Mouse (Mus musculus) heart, postnatal 10 days (tissue): Measurements from ENCODE around the gene H1f0. TPM values are rescaled to one million over a fixed set of nuclear protein-coding genes. Genes with fewer than 3 reads are reported as not detected.
"Not testable (repeated sequence)": the region's sequence is repeated elsewhere in the genome, so short reads cannot be mapped to it uniquely, and the experiment has no call there.

Source experiments
- DNase-seq, 2 experiments: peaks; one replicate each; pipeline ENCODE4 v3.0.0; 2021
- intact Hi-C: fragments of 180-260 bp; cut with DNase I; formaldehyde crosslinking; loops from one replicate; pipeline ENCODE4 v1.15.1; 2025
- total RNA-seq, 2 experiments: library from RNA; stranded (reverse); gene quantifications; 2 replicates each; pipeline ENCODE4 v1.2.3; 2021

Gene H1f0
- total RNA-seq, 2 experiments from 2014 or later = 208 to 227 TPM

- DNase-seq = peak; percentile 35 to 41
- intact Hi-C loops = no loop called here
Observed at GRCm38 (mm10) chr15:79002036-79002435, 26.2 kb upstream of the H1f0 start.

GRCm38 (mm10) chr15:79003079-79003478 lies 25.2 kb upstream of the H1f0 start:
- DNase-seq = no peak
- intact Hi-C loops = no loop called here

DNA sequence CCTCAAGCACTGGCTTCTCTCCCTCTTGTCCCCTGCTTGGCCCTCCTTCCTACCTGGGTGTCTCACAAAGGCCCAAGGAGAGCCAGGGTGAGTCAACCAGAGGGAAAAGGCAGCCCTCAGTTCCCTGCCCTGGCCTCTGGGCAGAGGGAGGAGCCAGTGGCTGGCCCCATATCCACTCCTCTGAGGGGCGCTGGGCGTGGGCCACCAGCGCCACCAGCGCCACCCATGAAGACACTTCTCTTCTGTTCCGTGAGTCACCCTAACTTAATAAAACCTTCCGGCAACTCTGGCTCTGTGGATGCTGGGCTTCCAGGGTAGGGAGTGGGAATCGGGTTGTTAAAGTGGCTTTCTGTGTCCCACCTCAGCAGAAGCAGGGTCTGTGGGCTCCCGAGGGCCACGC lies 22.7 kb upstream of the H1f0 start:
- DNase-seq = no peak
- intact Hi-C loops = no loop called here

GRCm38 (mm10) chr15:79006638-79007037 lies 21.6 kb upstream of the H1f0 start:
- intact Hi-C loops = no loop called here

DNA sequence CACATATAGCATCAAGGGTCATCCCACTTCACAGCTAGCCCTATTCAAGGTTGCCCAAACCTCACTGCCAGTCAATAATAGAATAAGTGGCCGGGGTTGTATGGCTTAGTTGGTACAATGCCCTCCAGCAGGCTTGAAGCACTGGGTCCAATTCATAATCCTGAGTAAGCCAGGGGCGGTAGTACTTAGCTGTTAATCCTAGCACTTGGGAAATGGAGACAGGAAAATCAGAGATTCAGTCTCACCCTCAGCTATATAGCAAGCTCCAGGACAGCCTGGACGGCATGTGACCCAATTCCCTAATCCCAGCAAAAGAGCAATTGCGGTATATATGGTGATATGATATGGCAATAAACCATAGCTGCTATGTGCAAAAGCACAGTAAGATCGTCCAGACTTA lies 21.2 kb upstream of the H1f0 start:
- DNase-seq = no peak
- intact Hi-C loops = no loop called here

More at GRCm38 (mm10) chr15:79006638-79007037, 21.6 kb upstream of the H1f0 start:
- no peak for DNase-seq

DNA sequence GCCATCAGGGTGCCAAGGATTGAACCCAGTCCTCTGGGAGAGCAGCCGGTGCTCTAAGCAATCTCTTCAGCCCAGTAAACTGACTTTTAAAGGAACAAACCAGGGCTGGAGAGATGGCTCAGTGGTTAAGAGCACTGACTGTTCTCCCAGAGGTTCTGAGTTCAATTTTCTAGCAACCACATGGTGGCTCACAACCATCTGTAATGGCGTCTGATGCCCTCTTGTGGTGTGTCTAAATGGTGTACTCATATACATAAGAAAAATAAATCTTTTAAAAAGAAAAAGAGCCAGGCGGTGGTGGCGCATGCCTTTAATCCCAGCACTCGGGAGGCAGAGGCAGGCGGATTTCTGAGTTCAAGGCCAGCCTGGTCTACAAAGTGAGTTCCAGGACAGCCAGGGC lies 20.4 kb upstream of the H1f0 start:
- intact Hi-C loops, DNase-seq: not testable (repeated sequence)

GRCm38 (mm10) chr15:79009734-79010133 lies 18.5 kb upstream of the H1f0 start:
- intact Hi-C loops = no loop called here
- no peak for DNase-seq

DNA sequence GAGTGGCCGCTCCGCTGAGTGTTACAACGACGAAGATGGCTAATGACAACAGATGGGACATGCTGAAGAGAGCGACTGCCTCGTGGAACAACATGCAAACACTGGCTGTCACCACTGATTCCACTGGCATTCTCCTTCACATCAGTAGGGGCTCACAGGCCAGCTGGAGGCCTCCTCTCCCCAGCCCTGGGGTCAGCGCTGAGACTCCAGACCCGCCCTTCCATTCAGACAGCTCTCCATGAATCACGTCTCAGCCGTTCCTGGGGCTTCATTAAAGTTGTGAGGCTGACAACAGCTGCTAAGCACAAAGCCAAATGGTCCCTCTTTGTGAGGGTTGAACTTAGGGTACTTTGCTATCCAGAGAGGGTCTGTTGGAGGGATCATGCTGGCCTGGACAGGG lies 16.7 kb upstream of the H1f0 start:
- intact Hi-C loops = no loop called here
- DNase-seq = no peak

- no peak for DNase-seq
- intact Hi-C loops = no loop called here
Observed at GRCm38 (mm10) chr15:79013382-79013781, 14.9 kb upstream of the H1f0 start.

- intact Hi-C loops = loop anchor here (5.0 kb wide), 1 partner anchor 116 kb away; no protein-coding TSS in a partner anchor
- DNase-seq = no peak
Observed at GRCm38 (mm10) chr15:79018191-79018590, 10.1 kb upstream of the H1f0 start.

GRCm38 (mm10) chr15:79018886-79019285 lies 9.4 kb upstream of the H1f0 start:
- intact Hi-C loops = loop anchor here (5.0 kb wide), 1 partner anchor 117 kb away; no protein-coding TSS in a partner anchor

GRCm38 (mm10) chr15:79022671-79023230 lies 5.5 kb upstream of the H1f0 start:
- no peak for DNase-seq
- intact Hi-C loops = no loop called here

More at GRCm38 (mm10) chr15:79018886-79019285, 9.4 kb upstream of the H1f0 start:
- DNase-seq = no peak

DNA sequence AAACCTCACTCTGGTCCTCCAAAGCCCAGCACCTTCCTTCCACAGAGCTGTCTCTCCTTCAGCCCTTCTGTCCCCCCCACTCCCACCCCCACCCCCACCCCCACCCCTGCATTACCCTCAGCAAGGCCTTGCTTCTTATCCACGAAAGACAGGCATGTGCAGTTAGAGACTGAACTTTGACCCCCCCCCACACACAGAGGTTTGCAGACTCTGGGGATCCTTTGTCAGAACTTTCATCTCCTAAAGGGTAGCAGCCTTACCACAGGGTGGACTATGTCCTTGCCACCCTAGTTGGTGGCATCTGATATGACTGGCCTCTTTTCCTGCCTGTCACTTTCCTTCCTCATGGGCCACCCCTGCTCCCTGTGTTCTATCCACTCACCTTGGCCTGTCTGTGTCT lies 4.9 kb upstream of the H1f0 start:
- intact Hi-C loops = no loop called here

DNA sequence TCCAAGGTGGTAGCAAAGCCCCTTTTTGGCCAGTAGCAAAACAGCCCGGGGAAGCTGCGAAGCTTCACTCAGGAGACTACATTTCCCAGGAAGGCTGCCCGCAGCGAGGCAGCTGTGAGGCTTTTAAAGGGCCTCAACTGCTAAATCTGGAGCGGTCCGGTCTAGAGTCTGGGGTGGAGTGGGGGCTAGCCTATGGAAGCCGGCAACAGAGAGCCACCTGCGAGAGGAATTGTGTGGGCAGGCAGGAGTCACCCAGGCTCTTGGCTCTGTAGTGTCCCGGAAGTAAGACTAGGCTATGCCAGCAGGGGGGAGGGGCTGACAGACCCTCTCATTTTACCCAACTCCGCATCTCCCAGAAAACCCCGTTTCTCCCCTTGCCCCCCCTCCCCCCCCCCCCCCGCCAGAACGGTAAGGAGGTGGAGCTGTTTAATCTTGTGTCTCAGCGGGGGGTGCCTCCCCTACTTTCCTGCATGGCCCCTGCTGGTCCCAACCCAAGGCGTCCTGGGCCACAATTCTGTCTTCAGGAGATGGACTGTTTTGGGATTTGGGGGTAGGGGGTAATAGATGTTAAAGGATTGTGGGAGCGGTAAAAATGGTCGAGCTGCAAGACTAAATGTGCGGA lies 2.5 kb upstream of the H1f0 start:
- intact Hi-C loops = loop anchor here (2.0 kb wide), 1 partner anchor 39 kb away; no protein-coding TSS in a partner anchor
- peak in 1 of 2 experiments; percentile 55 for DNase-seq

More for the DNA sequence above, 4.9 kb upstream of the H1f0 start:
- DNase-seq = no peak

GRCm38 (mm10) chr15:79026511-79027290 lies 1.5 kb upstream of the H1f0 start:
- intact Hi-C loops = no loop called here
- DNase-seq = peak in 1 of 2 experiments; percentile 46

GRCm38 (mm10) chr15:79027291-79028205 lies 702 bp upstream of the H1f0 start:
- intact Hi-C loops = no loop called here

GRCm38 (mm10) chr15:79028823-79029484 lies 704 bp downstream of the H1f0 start:
- DNase-seq = peak; percentile 34 to 48
- intact Hi-C loops = no loop called here

More at GRCm38 (mm10) chr15:79027291-79028205, 702 bp upstream of the H1f0 start:
- peak; percentile 52 to 72 for DNase-seq

DNA sequence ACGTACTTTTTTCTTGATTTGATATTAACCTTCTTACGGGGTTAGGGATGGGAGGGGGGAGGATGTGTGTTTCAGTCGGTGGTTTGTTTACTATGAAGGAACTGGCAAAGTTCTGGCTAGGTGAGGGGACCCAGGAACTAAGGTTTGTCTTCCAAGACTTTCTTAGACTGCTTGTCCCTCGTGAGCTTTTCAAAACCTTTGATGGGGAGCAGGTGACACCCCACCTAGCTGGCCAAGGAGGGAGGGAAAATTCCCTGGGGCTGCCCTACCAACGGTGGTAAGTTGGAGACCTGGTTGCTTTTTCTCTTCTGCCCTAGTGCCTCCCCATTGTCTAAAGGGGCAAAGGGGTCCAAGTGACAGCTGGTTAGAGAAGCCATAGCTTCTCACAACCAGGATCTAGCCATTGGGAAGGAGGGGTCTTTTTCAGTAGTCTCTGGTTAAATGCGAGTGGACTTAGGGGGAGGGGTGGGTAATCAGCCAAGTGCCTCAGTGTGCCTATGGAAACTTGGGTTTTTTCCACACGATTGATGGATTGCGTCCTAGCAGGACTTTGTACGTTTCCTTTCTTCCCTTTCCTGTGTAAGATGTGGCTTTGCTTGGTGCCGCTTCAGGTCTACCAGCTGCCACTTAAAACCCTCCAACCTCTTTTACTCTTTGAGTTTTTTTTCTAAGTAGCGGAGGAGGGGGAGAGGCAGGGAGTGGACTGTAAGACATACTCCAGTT lies 1.4 kb downstream of the H1f0 start:
- intact Hi-C loops = no loop called here
- peak in 1 of 2 experiments; percentile 17 for DNase-seq
